Mouse (Mus musculus) adrenal gland (tissue): Measurements from ENCODE around the gene Sftpd.

Source experiments
- intact Hi-C: fragments of 180-260 bp; cut with DNase I; formaldehyde crosslinking; loops from one replicate; pipeline ENCODE4 v1.15.1; 2025
- long read RNA-seq, 2 experiments: library from polyadenylated mRNA; unstranded; transcript quantifications; one replicate each; pipeline ENCODE4 v2.0.0; 2020; ENCODE audit warnings: borderline replicate concordance in 1 of 2; ENCODE audit not compliant: insufficient replicate concordance in 1 of 2

Gene Sftpd
- long read RNA-seq, experiment 1 = 0 reads
- long read RNA-seq, experiment 2 = 0 reads

DNA sequence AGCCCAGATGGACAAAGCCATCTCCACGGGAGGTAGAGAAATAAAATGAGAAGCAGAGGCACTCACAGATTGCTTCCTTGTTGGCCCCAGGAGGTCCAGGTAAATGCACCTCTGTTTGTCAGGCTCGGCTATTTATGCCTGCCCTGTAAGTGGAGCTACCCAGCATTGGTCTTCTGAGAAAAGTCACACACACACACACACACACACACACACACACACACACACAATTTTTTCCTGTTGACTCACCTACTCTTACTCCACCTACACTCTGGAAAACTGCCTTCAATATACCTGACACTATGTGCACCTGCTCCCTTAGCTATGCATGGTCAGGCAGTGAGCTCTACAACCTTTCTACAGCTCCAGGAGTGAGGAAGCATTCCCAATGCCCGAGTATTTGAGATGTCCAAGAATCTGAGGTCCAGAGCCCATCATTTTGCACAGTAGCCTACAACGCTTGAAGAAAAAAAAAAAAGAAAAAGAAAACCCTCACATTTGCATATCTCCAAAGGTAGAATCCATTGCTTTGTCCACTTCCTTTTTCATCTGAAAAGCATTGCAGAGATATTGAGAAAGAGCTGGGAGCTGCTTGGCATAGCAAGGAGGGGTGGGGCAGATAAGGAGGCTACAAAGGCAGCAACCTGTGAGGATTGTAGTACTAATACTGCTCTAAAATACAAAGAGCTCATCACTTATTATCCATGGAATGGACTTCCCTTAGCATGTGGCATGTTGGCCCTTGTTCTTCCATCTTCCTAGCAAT lies at the start of gene Sftpd:
Sftpd (minus strand) TSS at position 91 of the 763 bp plus-strand sequence.
- intact Hi-C loops = no loop called here

GRCm38 (mm10) chr14:41198037-41198730 lies 13.2 kb upstream of the Sftpd start:
- intact Hi-C loops = no loop called here

DNA sequence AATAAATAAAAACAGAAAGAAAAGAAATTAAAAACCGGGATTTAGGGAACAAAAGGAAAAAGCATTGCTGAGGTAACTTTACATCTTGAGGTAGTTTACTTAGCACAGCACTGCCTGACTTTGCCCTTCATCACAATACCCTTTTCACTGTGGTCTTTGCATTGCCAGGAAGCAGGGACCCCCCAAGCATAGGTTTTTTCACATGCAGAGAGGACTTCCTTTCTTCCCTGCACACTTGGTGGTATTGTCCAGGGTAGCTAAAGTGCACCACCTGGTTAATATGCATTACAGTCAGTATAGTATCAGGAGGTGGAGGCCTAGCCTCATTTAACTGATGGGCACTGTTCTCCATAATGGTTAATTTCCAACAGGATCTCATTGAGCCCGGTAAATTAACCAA lies 4.5 kb upstream of the Sftpd start:
- intact Hi-C loops = no loop called here

DNA sequence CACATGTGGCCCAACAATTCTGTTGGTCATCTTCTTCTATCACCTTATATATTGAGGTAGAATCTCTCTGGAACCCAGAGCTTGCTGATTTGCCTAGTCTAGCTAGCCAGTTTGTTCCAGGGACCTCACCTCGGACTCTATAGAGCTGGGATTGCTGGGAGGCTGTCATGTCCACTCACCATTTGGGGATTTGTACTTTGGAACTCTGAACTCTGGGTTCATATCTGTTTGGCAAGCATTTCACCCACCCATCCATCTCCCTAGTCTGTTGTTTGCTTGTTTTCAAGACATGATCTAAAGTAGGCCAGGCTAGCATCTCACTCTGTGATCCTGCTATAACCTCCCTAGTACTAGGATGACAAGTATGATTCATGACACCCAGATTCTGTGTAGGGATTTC lies 10.1 kb downstream of the Sftpd start:
- intact Hi-C loops = no loop called here

- intact Hi-C loops = no loop called here
These were observed 14.4 kb downstream of the Sftpd start for GRCm38 (mm10) chr14:41170514-41170913.

DNA sequence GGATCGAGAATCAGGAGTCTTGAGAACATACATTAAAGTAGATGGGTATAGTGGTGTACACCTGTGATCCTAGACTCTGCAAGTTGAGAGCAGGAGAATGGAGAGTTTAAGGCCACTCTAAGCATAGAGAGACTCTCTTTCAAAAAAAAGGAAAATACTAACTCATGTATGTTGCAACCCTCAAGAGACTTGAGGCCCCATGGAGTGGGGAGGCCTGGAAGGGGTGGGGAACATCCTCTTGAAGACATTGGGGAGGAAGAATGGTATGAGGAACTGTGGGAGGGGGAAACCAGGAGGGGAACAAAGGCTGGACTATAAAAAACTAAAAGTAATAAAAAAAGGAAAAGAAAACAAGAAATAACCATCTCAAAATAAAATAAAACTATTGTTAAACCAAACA lies 16.4 kb downstream of the Sftpd start:
- intact Hi-C loops = no loop called here

- intact Hi-C loops = no loop called here
These were observed 17.7 kb downstream of the Sftpd start for GRCm38 (mm10) chr14:41167278-41167677.

DNA sequence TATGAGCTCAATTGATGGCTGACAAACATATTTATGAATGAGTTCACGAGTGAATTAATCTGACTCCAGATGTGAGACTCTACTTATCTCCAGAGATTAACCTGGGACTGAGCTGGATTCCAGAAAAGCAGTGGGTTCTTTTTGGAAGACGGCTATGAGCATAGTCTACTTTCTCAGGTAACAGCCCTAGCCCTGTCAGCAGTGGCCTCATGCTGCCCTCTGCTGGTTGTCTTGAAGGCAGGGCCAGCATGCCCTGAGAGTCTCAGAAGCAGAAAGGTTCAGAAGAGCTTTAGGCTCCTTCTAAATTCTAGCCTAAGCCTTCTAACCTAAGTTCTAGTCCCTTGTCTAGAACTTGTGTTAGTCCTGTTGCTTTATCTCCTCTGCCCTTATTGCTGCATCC lies 22.3 kb downstream of the Sftpd start:
- intact Hi-C loops = loop anchor here (1.0 to 5.0 kb wide), 2 partner anchors 35 to 68 kb away; no protein-coding TSS in a partner anchor

GRCm38 (mm10) chr14:41160743-41161142 lies 24.2 kb downstream of the Sftpd start:
- intact Hi-C loops = loop anchor here (5.0 kb wide), 1 partner anchor 33 kb away; no protein-coding TSS in a partner anchor

DNA sequence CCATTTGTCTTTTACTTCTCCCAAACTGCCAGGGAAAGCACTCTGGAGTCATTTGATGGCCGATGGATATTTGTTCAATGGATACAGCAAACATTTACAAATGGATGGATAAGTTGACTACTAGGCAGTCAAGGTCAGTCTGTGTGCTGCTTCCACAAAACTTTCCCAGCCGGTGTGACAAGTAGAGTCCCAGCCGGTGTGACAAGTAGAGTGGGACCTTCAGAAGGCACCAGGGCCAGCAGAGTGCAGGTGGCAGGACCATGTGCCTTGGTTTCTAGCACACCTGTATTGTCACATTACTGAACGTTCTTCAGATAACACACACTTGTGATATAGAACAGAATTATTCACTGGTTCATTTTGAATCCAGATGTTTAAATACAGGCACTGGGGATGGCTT lies 24.9 kb downstream of the Sftpd start:
- intact Hi-C loops = loop anchor here (5.0 kb wide), 1 partner anchor 33 kb away; no protein-coding TSS in a partner anchor

DNA sequence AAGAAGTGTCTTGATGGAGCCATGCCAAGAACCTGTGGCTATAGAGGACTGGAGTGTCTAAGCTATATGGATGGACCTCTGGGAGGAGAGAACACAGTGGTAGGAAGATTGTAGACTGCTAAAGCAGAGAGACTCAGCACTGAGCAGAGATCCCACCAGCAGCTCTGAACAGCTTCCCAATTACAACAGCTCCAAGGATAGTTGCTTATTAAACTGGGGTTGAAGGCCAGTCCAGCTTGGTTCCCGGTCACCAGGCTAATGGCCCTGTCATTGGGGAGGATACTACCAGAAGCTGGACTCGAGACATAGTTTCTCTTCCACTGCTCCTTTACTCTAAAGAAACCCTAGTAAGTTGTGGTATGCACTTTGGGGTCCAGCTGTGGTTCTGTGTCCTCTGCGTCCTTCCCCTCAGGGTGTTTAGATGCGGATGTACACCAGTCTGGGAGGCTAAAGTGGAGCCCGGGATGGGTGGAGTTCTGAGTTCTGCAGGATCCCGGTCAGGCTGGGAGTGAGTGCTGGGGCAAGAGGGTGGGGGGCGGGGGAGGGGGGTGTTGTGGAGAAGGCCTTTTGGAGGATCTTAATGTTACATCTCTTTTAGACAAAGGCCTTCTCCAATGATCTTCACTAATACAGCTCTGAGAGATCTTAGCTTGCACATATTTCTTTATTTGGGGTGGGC lies 33.6 kb downstream of the Sftpd start, which contains the start of gene Mbl1:
Mbl1 (plus strand) TSS at position 239 of the 679 bp plus-strand sequence.
- intact Hi-C loops = no loop called here

GRCm38 (mm10) chr14:41147356-41147755 lies 37.6 kb downstream of the Sftpd start:
- intact Hi-C loops = no loop called here

DNA sequence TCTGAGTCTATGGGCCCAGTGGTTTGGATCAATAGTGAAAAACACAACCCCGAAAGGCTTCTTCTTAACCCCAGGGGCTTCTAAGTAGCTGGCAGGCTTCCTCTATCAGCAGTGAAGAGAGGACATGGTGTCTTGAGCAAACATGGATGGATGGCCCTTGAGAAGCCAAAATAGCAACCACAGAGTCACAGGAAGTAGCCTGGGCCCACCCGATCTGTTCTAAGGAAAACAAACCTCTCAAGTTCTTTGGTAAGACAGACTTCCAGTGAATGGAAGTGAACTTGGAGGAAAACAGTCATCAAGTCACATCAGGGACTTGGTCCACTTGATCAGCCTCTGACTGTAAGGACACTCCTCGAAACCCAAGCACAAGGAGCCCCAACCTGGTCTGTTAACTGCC lies 38.0 kb downstream of the Sftpd start:
- intact Hi-C loops = no loop called here

GRCm38 (mm10) chr14:41146035-41146434 lies 38.9 kb downstream of the Sftpd start:
- intact Hi-C loops = no loop called here

GRCm38 (mm10) chr14:41140686-41141085 lies 44.3 kb downstream of the Sftpd start:
- intact Hi-C loops = no loop called here

GRCm38 (mm10) chr14:41137006-41137405 lies 47.9 kb downstream of the Sftpd start:
- intact Hi-C loops = no loop called here

DNA sequence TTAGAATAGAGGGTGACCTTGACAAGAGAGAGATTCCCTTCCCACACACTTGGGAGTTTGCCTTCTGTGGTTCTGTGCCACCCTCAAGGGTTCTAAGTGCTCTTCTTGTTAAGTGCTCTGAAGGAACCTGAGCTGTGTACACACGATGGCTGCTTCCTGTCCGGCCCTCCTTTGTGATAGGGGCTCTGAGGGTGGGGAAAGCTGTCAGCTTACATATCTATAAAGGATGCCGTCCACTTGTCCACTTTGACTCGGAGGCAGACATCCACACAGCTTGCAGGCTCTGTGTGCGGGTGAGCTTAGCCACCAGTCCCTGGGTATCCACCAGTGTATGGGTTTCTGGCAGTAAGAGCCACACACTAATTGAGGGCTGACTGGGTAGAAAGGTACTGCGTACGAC lies 53.4 kb downstream of the Sftpd start, which contains the start of gene Sftpa1:
Sftpa1 (plus strand) TSS at position 243 of the 400 bp plus-strand sequence.
- intact Hi-C loops = no loop called here

GRCm38 (mm10) chr14:41127997-41128396 lies 57.0 kb downstream of the Sftpd start:
- intact Hi-C loops = loop anchor here (5.0 kb wide), 1 partner anchor 34 kb away; no protein-coding TSS in a partner anchor

DNA sequence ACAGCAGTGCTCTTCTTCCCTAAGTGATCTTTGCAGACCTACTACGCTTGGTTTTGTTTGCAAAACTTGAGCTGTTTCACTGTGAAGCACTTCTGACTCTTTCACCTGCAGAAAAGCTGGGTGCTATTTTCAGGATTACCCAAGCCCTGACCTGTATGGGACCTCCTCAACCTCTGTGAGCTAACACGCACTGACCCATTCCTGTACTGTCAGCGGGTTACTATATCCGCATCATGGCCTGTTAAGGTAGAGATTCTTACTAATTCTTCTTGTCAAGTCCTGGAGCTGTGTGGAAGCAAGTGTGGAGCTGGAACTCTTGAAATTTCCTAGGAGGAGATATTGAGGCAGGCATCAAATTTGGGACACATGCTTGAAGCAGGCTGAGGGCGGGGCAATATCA lies 60.3 kb downstream of the Sftpd start:
- intact Hi-C loops = loop anchor here (5.0 kb wide), 1 partner anchor 38 kb away; no protein-coding TSS in a partner anchor
